Mouse (Mus musculus) layer of hippocampus, adult 9-11 months (tissue): Measurements from ENCODE around the gene Endog.
"Not testable (repeated sequence)": the region's sequence is repeated elsewhere in the genome, so short reads cannot be mapped to it uniquely, and the experiment has no call there.

ENCODE experiments used
- DNase-seq: peaks from one replicate; pipeline ENCODE4 v3.0.0; 2022

Endog gene

GRCm38 (mm10) chr2:30171371-30171996 is at the start of gene Endog:
Endog (plus strand) TSS chr2:30171493.
- DNase-seq, result peak; percentile 92

GRCm38 (mm10) chr2:30122766-30123165 is 48.5 kb upstream of the Endog start:
- DNase-seq, result peak; percentile 74

- DNase-seq, result no peak
Observed at GRCm38 (mm10) chr2:30123729-30124471, 47.4 kb upstream of the Endog start.

GRCm38 (mm10) chr2:30124472-30125274 is 46.6 kb upstream of the Endog start, which contains the start of gene Zer1:
Zer1 (minus strand) TSS chr2:30124585.
- peak; percentile 97 for DNase-seq

- peak; percentile 62 for DNase-seq
Observed at GRCm38 (mm10) chr2:30128789-30129188, 42.5 kb upstream of the Endog start.

DNA sequence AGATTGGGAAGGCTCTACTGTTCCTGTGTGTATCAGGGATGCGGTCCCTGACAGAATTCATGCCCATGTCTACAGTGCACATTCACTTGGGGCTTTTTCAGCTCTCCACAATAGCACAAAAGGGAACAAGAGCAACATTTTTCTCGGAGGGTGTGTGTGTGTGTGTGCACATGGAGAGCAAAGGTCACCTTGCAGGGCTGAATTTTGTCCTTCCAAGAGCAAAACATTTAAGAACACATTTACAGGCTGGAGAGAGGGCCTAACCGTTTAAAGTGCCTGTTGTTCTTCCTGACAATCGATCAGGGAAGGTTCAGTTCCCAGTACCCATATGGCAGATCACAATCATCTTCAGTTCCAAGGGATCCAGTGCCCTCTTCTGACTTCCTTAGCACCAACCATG is 41.1 kb upstream of the Endog start:
- no peak for DNase-seq

DNA sequence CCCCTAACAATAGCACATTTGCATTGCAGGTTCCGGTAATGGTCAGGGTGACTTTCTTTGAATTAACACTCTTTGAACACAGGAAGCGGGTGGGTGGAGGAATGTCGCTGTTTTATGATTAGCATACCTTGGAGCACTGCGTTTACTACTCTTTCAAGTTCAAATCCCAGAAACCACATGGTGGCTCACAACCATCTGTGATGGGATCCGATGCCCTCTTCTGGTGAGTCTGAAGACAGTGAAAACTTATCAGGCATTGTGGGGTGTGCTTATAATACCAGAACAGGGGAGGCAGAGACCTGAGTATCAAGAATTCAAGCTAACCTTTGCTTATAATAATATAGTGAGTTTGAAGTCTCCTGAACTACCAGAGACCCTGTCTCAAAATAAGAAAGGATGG is 40.1 kb upstream of the Endog start:
- DNase-seq, result not testable (repeated sequence)

DNA sequence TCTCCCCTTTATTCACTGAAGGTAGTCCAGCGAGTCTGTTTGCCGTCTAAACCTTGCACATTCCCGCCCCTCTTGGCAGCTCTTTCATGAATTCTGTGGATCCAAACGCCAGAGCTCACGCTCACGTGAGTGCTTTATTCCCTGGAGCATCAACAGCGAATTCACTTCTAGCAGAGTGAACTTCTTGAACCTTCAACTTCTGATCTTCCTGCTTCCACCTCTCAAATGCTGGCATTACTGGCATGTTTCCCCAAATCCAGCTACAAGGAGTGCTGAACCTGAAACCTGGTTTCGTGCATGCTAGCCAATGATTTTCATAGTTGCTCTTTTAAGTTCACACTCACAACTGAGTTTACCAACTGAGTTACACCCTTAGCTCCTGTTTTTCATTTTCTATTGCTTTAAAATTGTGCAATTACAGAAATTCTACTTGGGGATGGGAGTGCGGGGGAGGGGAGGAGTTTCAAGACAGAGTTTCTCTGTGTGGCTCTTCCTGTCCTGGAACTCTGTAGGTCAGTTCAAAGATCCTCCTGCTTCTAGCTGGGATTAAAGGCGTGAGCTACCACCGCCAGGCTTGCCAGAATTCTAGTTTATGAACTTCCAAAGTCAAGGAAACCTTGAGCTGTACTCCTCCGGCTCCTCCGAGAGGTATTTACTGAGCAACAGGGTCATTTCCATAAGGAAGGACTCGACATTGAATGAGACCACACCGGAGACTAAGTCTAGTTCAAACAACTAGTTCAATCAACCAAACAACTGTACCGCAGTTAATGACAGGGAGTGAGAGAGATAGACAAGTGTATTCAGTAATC is 38.3 kb upstream of the Endog start:
- no peak for DNase-seq

- DNase-seq, result peak; percentile 97
Observed at GRCm38 (mm10) chr2:30133613-30134377, 37.5 kb upstream of the Endog start, which contains the start of gene Tbc1d13. Tbc1d13 (plus strand) TSS chr2:30133746.

DNA sequence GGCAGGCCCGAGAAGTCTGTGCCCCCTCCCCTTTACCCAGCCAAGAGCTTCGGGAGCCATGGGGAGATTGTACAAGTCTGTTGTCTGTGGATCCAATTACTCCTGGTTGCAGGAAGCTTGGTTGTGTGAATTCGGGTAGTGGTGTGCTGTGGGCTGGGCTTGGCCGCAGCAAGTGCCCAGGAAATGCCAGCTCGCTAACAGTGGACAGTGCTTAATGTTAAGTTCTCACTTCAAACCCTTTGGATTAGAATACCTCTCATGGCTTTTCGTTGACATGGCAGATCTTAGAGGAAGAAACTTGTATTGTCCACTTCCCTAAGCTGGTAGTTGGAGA is 36.9 kb upstream of the Endog start:
- DNase-seq, result no peak

DNA sequence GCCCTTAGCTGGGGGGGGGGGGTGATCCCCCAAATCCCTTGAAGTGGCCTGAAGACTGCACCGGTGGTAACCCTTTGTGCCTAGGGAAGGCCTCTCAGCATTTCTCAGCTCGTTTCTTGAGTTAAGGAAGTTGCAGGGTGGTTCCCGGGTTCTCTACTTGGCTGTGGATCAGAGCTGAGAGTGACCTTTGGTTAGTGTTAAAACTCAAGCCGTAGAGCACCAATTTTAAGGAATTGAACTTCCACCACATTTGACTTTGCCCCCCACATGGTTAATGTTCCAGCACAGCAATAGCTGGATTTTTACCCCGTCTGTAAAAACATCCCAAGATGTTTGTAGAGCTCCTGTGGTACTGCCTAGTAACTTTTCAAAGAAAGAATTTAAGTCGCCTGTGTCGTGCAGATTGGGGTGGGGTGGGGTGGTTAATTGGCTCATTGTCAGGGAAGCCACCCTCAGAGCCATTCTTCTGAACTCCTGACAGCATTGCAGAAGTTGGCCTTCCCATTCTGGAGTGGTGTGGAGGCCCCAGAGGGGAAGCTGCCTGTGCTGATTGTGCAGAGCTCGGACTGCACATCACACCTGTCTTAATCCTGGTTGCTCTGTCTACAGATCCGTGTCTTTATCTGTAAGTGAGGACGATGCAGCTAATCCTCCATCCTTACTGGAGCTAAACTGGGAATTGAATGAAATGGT is 36.2 kb upstream of the Endog start:
- no peak for DNase-seq

GRCm38 (mm10) chr2:30136458-30136857 is 34.8 kb upstream of the Endog start:
- no peak for DNase-seq

DNA sequence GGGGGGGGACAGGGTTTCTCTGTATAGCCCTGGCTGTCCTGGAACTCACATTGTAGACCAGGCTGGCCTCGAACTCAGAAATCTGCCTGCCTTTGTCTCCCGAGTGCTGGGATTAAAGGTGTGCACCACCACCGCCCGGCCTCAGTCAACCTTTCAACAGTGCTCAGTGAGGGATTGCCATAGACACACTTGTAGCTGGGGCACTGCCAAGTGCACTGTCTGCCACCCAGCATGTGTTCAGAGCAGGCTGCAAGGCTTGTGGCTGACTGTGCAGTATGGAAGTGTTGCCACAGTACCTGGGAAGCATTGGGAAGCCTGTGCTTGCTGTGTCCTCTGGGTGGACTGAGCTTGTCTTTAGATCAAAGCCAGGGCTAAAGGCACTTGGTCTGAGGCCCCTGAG is 31.3 kb upstream of the Endog start:
- DNase-seq, result not testable (repeated sequence)

GRCm38 (mm10) chr2:30144436-30144835 is 26.9 kb upstream of the Endog start:
- DNase-seq, result no peak

GRCm38 (mm10) chr2:30147466-30147865 is 23.8 kb upstream of the Endog start:
- DNase-seq, result no peak

DNA sequence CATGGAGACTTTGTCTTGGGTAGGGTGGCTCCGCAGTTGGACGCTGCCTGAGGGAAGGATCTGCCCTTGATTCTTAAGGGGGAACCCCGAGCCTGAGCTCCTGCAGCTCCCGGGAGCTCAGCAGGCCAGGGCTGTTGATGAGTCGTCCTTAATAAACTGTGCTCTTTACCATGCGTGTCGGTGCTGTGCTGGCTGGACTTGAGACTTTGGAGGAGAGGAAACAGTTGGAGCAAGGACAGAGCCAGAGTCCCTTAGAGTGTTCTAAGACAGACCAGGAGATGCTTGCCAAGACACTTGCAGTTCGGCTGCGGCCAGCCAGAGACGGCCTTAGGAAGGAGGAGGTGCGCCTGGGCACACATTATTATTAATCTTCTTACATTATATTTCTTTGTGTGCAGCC is 19.5 kb upstream of the Endog start:
- DNase-seq, result no peak

GRCm38 (mm10) chr2:30152616-30153015 is 18.7 kb upstream of the Endog start:
- DNase-seq, result no peak

DNA sequence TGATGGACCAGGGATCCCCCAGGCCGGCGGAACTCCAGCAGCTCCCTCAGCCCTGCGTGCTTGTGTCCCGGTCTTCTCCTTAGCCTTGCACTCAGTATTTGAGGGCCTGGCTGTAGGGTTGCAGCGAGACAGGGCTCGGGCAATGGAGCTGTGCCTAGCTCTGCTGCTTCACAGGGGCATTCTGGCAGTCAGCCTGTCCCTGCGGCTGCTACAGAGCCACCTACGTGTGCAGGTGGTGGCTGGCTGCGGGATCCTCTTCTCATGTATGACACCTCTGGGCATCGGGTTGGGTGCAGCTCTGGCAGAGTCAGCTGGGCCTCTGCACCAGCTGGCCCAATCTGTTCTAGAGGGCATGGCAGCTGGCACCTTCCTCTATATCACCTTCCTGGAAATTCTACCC is 11.4 kb upstream of the Endog start:
- not testable (repeated sequence) for DNase-seq

- DNase-seq, result no peak
Observed at GRCm38 (mm10) chr2:30161809-30162208, 9.5 kb upstream of the Endog start.

DNA sequence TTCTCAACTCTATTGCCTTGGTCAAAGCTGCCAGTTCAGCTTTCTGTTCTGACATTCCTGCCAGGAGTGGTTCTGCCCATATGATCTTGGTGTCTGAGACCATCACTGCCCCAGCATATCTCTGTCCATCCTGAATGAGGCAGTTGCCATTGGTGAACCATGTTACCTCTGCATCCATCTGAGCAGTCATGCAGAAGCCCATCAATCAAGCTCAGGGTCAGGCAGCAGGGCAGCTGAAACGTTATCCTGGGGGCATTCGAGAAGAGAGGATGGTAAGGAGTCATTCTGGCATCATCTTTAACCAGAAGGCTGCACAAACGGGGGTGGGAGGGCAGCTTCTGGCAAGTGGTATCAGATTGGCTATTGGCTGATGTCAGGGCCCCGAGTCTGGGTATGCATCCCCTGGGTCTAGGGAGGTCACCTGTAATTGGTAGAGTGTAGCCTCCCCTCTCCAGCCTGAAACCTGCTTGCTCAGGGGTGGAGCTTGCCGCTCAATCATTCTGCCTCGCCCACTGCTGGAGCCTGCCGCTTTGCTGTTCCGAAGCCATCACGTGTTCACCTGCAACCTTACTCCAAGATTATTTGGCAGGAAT is 6.9 kb upstream of the Endog start:
- DNase-seq, result no peak

- no peak for DNase-seq
Observed at GRCm38 (mm10) chr2:30166677-30167076, 4.6 kb upstream of the Endog start.
